Mouse (Mus musculus): Measurements from ENCODE around the gene Tmem136. TPM values are rescaled to one million over a fixed set of nuclear protein-coding genes. Genes with fewer than 3 reads are reported as not detected.

The Tmem136 gene
- 0.42 and 0.62 TPM in 2 replicates for total RNA-seq (2012; rRNA removed)
- 1 to 10 TPM in 1 of 2 experiments, not detected in 1; 2.0 TPM for polyA plus RNA-seq (2012; ENCODE audit: insufficient read depth in 1 of 2, insufficient read length in 2 of 2, low read depth in 1 of 2, low replicate concordance in 2 of 2, missing spikeins in 1 of 2)

GRCm38 (mm10) chr9:43116134-43116996 is at the start of gene Tmem136:
Tmem136 (minus strand) TSS chr9:43116570.
- no peaks in the 10 kb centered on the region; a peak in 1 of 4 replicates for H3K27me3 ChIP-seq (ENCODE audit: control insufficient read depth in 1 of 2, insufficient read depth in 2 of 2, low read length in 2 of 2)

GRCm38 (mm10) chr9:43155960-43156359 is 39.6 kb upstream of the Tmem136 start:
- no peak overlapping the region for H3K4me3 ChIP-seq (ENCODE audit: control insufficient read depth in 1 of 2, insufficient read depth in 1 of 2, low read depth in 2 of 2, low read length in 2 of 2)
- no peak for DNase-seq (ENCODE audit: low read depth, low spot score)
- TF ChIP-seq POLR2AphosphoS5 (IDR thresholded peaks at IDR 0.05; ENCODE audit: borderline replicate concordance, low read depth, low read length) (no peak), BHLHE40 (IDR thresholded peaks at IDR 0.05; ENCODE audit: borderline replicate concordance, low read depth, low read length) (no peak)
- no peaks in the 10 kb centered on the region; a peak in 1 of 4 replicates for H3K36me3 ChIP-seq (ENCODE audit: control insufficient read depth in 1 of 2, insufficient read depth in 2 of 2, low read length in 2 of 2)
- H3K27ac ChIP-seq (ENCODE audit: control insufficient read depth, low read depth, low read length) = no peak overlapping the region
- H3K9me3 ChIP-seq (replicated peaks; ENCODE audit: insufficient read depth, low read length) = no peaks in the 10 kb centered on the region
- H3K4me1 ChIP-seq (ENCODE audit: control insufficient read depth in 1 of 2, insufficient read depth in 2 of 2, low read length in 2 of 2) = peaks cover 0 to 8% of the 10 kb centered on the region in 2 experiments; a peak in 3 of 4 replicates
- H3K79me2 ChIP-seq (ENCODE audit: control insufficient read depth, insufficient read depth, low read length, poor library complexity) = no peaks in the 10 kb centered on the region
- no peak overlapping the region for H3K9ac ChIP-seq (ENCODE audit: control insufficient read depth, low read depth, low read length, poor library complexity, severe bottlenecking)
- peaks cover 6% of the 10 kb centered on the region in 2 experiments for H3K27me3 ChIP-seq (ENCODE audit: control insufficient read depth in 1 of 2, insufficient read depth in 2 of 2, low read length in 2 of 2)

More at GRCm38 (mm10) chr9:43116134-43116996, at the start of gene Tmem136:
- Histone ChIP-seq H3K9ac (ENCODE audit: control insufficient read depth, low read depth, low read length, poor library complexity, severe bottlenecking) (peak within 1 kb of the TSS; percentile 54), H3K4me1 (ENCODE audit: control insufficient read depth in 1 of 2, insufficient read depth in 2 of 2, low read length in 2 of 2) (peaks cover 5 to 12% of the 10 kb centered on the region in 2 experiments), H3K4me3 (ENCODE audit: control insufficient read depth in 1 of 2, insufficient read depth in 1 of 2, low read depth in 2 of 2, low read length in 2 of 2) (peak within 1 kb of the TSS; percentile 54 to 86), H3K27ac (ENCODE audit: control insufficient read depth, low read depth, low read length) (no peak within 1 kb of the TSS), H3K9me3 (replicated peaks; ENCODE audit: insufficient read depth, low read length) (no peaks in the 10 kb centered on the region), H3K79me2 (ENCODE audit: control insufficient read depth, insufficient read depth, low read length, poor library complexity) (no peaks in the 10 kb centered on the region), H3K36me3 (ENCODE audit: control insufficient read depth in 1 of 2, insufficient read depth in 2 of 2, low read length in 2 of 2) (peaks cover 0 to 20% of the 10 kb centered on the region in 2 experiments; a peak in 2 of 4 replicates)
- DNase-seq (ENCODE audit: low read depth, low spot score) = peak; percentile 72
- TF ChIP-seq GATA1 (IDR thresholded peaks at IDR 0.05; ENCODE audit: low read depth, low read length) (no peak), CTCF (IDR thresholded peaks at IDR 0.05 in 2 of 3, conservative IDR thresholded peaks at IDR 0.05 in 1 of 3; ENCODE audit: control insufficient read depth in 1 of 3, insufficient read depth in 1 of 3, low read depth in 2 of 3, low read length in 3 of 3, poor library complexity in 1 of 3, severe bottlenecking in 1 of 3) (peak in 2 of 3 experiments; percentile 13 to 43; a peak in 3 of 6 replicates), SIN3A (IDR thresholded peaks at IDR 0.05; ENCODE audit: low read length) (no peak), E2F4 (IDR thresholded peaks at IDR 0.05; ENCODE audit: borderline replicate concordance, low read depth, low read length) (no peak), USF1 (IDR thresholded peaks at IDR 0.05; ENCODE audit: low read depth, low read length) (no peak), MXI1 (IDR thresholded peaks at IDR 0.05; ENCODE audit: low read depth, low read length) (0 out of 2 replicates have a peak, but pooled peaks have one; percentile 32), TAL1 (IDR thresholded peaks at IDR 0.05; ENCODE audit: low read length) (peak; percentile 67), TCF12 (IDR thresholded peaks at IDR 0.05; ENCODE audit: low read depth, low read length) (peak; percentile 62), POLR2AphosphoS2 (IDR thresholded peaks at IDR 0.05; ENCODE audit: low read length) (no peak), KAT2A (conservative IDR thresholded peaks at IDR 0.05; ENCODE audit: low read depth, low read length) (no peak), HCFC1 (IDR thresholded peaks at IDR 0.05; ENCODE audit: low read depth, low read length) (0 out of 2 replicates have a peak, but pooled peaks have one; percentile 42), ZMIZ1 (IDR thresholded peaks at IDR 0.05; ENCODE audit: low read depth, low read length) (no peak), EP300 (IDR thresholded peaks at IDR 0.05; ENCODE audit: low read depth in 1 of 2, low read length in 2 of 2) (peak in 1 of 2 experiments; percentile 60; a peak in 1 of 4 replicates)
